Mouse (Mus musculus) liver, embryonic 14.5 days (tissue): ENCODE results near the gene Il17rb.

Source experiments
- CTCF ChIP-seq: IDR thresholded peaks from 2 replicates; pipeline ENCODE4 v1.5.1; 2016; ENCODE audit warnings: antibody characterized with exemption, low read depth, control low read depth
- EP300 ChIP-seq: IDR thresholded peaks from 2 replicates; pipeline ENCODE4 v1.6.1; 2016; ENCODE audit warnings: antibody characterized with exemption, low read depth

DNA sequence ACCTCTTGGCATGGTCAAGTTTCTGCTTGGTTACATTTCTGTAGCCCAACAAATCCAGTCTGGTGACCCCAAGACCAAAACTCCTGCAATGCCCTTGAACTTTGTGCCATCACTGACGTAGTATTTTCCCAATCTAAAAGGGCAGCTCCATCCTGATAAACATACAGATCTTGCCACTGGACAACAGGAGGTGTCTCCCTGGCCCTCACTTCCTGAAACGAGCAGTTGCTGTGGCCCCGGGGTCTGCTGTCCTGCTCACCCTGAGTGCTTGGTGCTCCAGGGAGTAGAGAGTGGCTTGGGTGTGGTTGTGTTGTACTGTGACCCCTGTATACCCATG is 9.3 kb downstream of the Il17rb start:
- no peak for TF ChIP-seq CTCF
- TF ChIP-seq EP300 = no peak
